Mouse (Mus musculus): Measurements from ENCODE around the gene Eci3. TPM values are rescaled to one million over a fixed set of nuclear protein-coding genes. Genes with fewer than 3 reads are reported as not detected.
"Not testable (repeated sequence)": the region's sequence is repeated elsewhere in the genome, so short reads cannot be mapped to it uniquely, and the experiment has no call there.

Eci3 gene
- polyA plus RNA-seq, 1 experiment, result not detected

- Histone ChIP-seq H3K27ac (ENCODE audit: insufficient read depth, low read depth, low read length) (no peak overlapping the region), H3K4me1 (ENCODE audit: control insufficient read depth, insufficient read depth, low read length) (no peaks in the 10 kb centered on the region), H3K4me3 (ENCODE audit: insufficient read depth, low read depth, low read length) (no peak overlapping the region)
- WGBS, result 96% methylated on average over 3 of the region's 3 CpGs
- TF ChIP-seq POLR2A (IDR thresholded peaks at IDR 0.05; ENCODE audit: insufficient read depth, low read depth, low read length) (no peak), CTCF (IDR thresholded peaks at IDR 0.05; ENCODE audit: insufficient read depth, low read depth, low read length) (no peak)
Observed at GRCm38 (mm10) chr13:34977410-34977809, 13.8 kb upstream of the Eci3 start.

GRCm38 (mm10) chr13:34976116-34976515 lies 12.5 kb upstream of the Eci3 start:
- Histone ChIP-seq H3K4me1 (ENCODE audit: control insufficient read depth, insufficient read depth, low read length) (no peaks in the 10 kb centered on the region), H3K27ac (ENCODE audit: insufficient read depth, low read depth, low read length) (no peak overlapping the region), H3K4me3 (ENCODE audit: insufficient read depth, low read depth, low read length) (no peak overlapping the region)
- WGBS, result 76% methylated on average over 4 of the region's 4 CpGs
- TF ChIP-seq POLR2A (IDR thresholded peaks at IDR 0.05; ENCODE audit: insufficient read depth, low read depth, low read length), result no peak
- TF ChIP-seq CTCF (IDR thresholded peaks at IDR 0.05; ENCODE audit: insufficient read depth, low read depth, low read length), result no peak

- 62% methylated on average over 1 of the region's 1 CpGs for WGBS
- Histone ChIP-seq H3K4me1 (ENCODE audit: control insufficient read depth, insufficient read depth, low read length) (no peaks in the 10 kb centered on the region), H3K27ac (ENCODE audit: insufficient read depth, low read depth, low read length) (no peak overlapping the region), H3K4me3 (ENCODE audit: insufficient read depth, low read depth, low read length) (no peak overlapping the region)
- TF ChIP-seq CTCF (IDR thresholded peaks at IDR 0.05; ENCODE audit: insufficient read depth, low read depth, low read length), result no peak
- no peak for TF ChIP-seq POLR2A (IDR thresholded peaks at IDR 0.05; ENCODE audit: insufficient read depth, low read depth, low read length)
Observed at GRCm38 (mm10) chr13:34973770-34974169, 10.2 kb upstream of the Eci3 start.

- 74% methylated on average over 1 of the region's 1 CpGs for WGBS
- TF ChIP-seq CTCF (IDR thresholded peaks at IDR 0.05; ENCODE audit: insufficient read depth, low read depth, low read length), result no peak
- no peak for TF ChIP-seq POLR2A (IDR thresholded peaks at IDR 0.05; ENCODE audit: insufficient read depth, low read depth, low read length)
- no peaks in the 10 kb centered on the region for H3K4me1 ChIP-seq (ENCODE audit: control insufficient read depth, insufficient read depth, low read length)
- no peak overlapping the region for H3K4me3 ChIP-seq (ENCODE audit: insufficient read depth, low read depth, low read length)
- H3K27ac ChIP-seq (ENCODE audit: insufficient read depth, low read depth, low read length), result no peak overlapping the region
Observed at GRCm38 (mm10) chr13:34973149-34973548, 9.5 kb upstream of the Eci3 start.

- not testable (repeated sequence) for H3K27ac ChIP-seq (ENCODE audit: insufficient read depth, low read depth, low read length); H3K4me1 ChIP-seq (ENCODE audit: control insufficient read depth, insufficient read depth, low read length); H3K4me3 ChIP-seq (ENCODE audit: insufficient read depth, low read depth, low read length)
Observed at GRCm38 (mm10) chr13:34972456-34972855, 8.8 kb upstream of the Eci3 start.

GRCm38 (mm10) chr13:34965647-34966046 lies 2.0 kb upstream of the Eci3 start:
- 77% methylated on average over 9 of the region's 9 CpGs for WGBS
- not testable (repeated sequence) for H3K4me3 ChIP-seq (ENCODE audit: insufficient read depth, low read depth, low read length); H3K27ac ChIP-seq (ENCODE audit: insufficient read depth, low read depth, low read length); H3K4me1 ChIP-seq (ENCODE audit: control insufficient read depth, insufficient read depth, low read length)

GRCm38 (mm10) chr13:34964866-34965265 lies 1.3 kb upstream of the Eci3 start:
- WGBS, result 16% methylated on average over 5 of the region's 5 CpGs
- no peak for TF ChIP-seq POLR2A (IDR thresholded peaks at IDR 0.05; ENCODE audit: insufficient read depth, low read depth, low read length)
- no peak for TF ChIP-seq CTCF (IDR thresholded peaks at IDR 0.05; ENCODE audit: insufficient read depth, low read depth, low read length)
- H3K27ac ChIP-seq (ENCODE audit: insufficient read depth, low read depth, low read length), result no peak overlapping the region
- peaks cover 9% of the 10 kb centered on the region for H3K4me1 ChIP-seq (ENCODE audit: control insufficient read depth, insufficient read depth, low read length)
- H3K4me3 ChIP-seq (ENCODE audit: insufficient read depth, low read depth, low read length), result no peak overlapping the region

- TF ChIP-seq CTCF (IDR thresholded peaks at IDR 0.05; ENCODE audit: insufficient read depth, low read depth, low read length) (no peak), POLR2A (IDR thresholded peaks at IDR 0.05; ENCODE audit: insufficient read depth, low read depth, low read length) (no peak)
Observed at GRCm38 (mm10) chr13:34964419-34964818, 809 bp upstream of the Eci3 start.

GRCm38 (mm10) chr13:34960996-34961770 lies 2.4 kb downstream of the Eci3 start:
- Histone ChIP-seq H3K4me3 (ENCODE audit: insufficient read depth, low read depth, low read length) (no peak overlapping the region), H3K4me1 (ENCODE audit: control insufficient read depth, insufficient read depth, low read length) (peaks cover 9% of the 10 kb centered on the region), H3K27ac (ENCODE audit: insufficient read depth, low read depth, low read length) (no peak overlapping the region)
- 98% methylated on average over 4 of the region's 4 CpGs for WGBS
- TF ChIP-seq CTCF (IDR thresholded peaks at IDR 0.05; ENCODE audit: insufficient read depth, low read depth, low read length) (no peak), POLR2A (IDR thresholded peaks at IDR 0.05; ENCODE audit: insufficient read depth, low read depth, low read length) (no peak)

More at GRCm38 (mm10) chr13:34964419-34964818, 809 bp upstream of the Eci3 start:
- WGBS, result 10% methylated on average over 14 of the region's 14 CpGs
- Histone ChIP-seq H3K4me1 (ENCODE audit: control insufficient read depth, insufficient read depth, low read length) (peaks cover 9% of the 10 kb centered on the region), H3K4me3 (ENCODE audit: insufficient read depth, low read depth, low read length) (no peak overlapping the region; the same call in 1 of the 2 replicates), H3K27ac (ENCODE audit: insufficient read depth, low read depth, low read length) (no peak overlapping the region)

GRCm38 (mm10) chr13:34958158-34958557 lies 5.5 kb downstream of the Eci3 start:
- not testable (repeated sequence) for H3K27ac ChIP-seq (ENCODE audit: insufficient read depth, low read depth, low read length); H3K4me1 ChIP-seq (ENCODE audit: control insufficient read depth, insufficient read depth, low read length); H3K4me3 ChIP-seq (ENCODE audit: insufficient read depth, low read depth, low read length)
- 70% methylated on average over 3 of the region's 3 CpGs for WGBS

All from olfactory bulb, adult 2 months (tissue).